Mouse (Mus musculus) CH12.LX (cell line): Measurements from ENCODE around the gene Gm20388.

ENCODE experiments used
- CTCF ChIP-seq, 2 experiments: IDR thresholded peaks in 1 of 2; conservative IDR thresholded peaks in 1 of 2; 2 replicates each; pipeline ENCODE4 v1.5.1; 2011 to 2012; ENCODE audit warnings: low read depth in 2 of 2, low read length in 2 of 2, improper control_type of control experiment in 1 of 2, inconsistent platforms in 1 of 2, mild to moderate bottlenecking in 1 of 2, moderate library complexity in 1 of 2
- MXI1 ChIP-seq: IDR thresholded peaks from 2 replicates; pipeline ENCODE4 v1.6.1; 2011; ENCODE audit warnings: mild to moderate bottlenecking, low read depth, low read length, improper control_type of control experiment
- POLR2A ChIP-seq: IDR thresholded peaks from 2 replicates; pipeline ENCODE4 v1.6.1; 2011; ENCODE audit warnings: low read depth, mild to moderate bottlenecking, improper control_type of control experiment, low read length
- POLR2AphosphoS2 ChIP-seq: IDR thresholded peaks from 2 replicates; pipeline ENCODE4 v1.6.1; 2011; ENCODE audit warnings: low read depth, low read length, improper control_type of control experiment

DNA sequence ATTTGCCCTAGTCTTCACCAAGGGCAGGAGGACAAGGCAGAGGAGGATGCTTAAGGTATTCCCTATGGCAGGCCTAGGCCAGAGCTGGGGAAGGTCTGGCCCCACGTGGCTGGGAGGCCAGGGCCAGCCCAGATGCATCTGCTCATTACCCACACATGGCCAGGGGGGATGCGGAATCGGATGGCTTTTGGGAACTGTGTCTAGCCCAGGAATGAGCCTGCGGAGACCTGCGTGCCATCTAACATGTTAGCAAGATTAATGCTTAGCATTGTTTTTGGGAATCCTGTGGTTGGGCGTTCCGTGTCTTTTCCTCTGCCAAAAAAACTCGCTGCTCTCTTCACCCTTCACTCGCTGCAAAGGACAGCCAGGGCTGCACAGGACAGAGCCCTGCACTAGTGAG, 1147.4 kb downstream of the Gm20388 start:
- TF ChIP-seq MXI1: no peak
- TF ChIP-seq POLR2AphosphoS2: no peak
- TF ChIP-seq POLR2A: no peak
- TF ChIP-seq CTCF (conservative IDR thresholded peaks at IDR 0.05 in 1 of 2, IDR thresholded peaks at IDR 0.05 in 1 of 2; ENCODE audit: low read depth in 2 of 2, low read length in 2 of 2): no peak
